Mouse (Mus musculus): ENCODE measurements around the gene Mapt.

Gene Mapt

DNA sequence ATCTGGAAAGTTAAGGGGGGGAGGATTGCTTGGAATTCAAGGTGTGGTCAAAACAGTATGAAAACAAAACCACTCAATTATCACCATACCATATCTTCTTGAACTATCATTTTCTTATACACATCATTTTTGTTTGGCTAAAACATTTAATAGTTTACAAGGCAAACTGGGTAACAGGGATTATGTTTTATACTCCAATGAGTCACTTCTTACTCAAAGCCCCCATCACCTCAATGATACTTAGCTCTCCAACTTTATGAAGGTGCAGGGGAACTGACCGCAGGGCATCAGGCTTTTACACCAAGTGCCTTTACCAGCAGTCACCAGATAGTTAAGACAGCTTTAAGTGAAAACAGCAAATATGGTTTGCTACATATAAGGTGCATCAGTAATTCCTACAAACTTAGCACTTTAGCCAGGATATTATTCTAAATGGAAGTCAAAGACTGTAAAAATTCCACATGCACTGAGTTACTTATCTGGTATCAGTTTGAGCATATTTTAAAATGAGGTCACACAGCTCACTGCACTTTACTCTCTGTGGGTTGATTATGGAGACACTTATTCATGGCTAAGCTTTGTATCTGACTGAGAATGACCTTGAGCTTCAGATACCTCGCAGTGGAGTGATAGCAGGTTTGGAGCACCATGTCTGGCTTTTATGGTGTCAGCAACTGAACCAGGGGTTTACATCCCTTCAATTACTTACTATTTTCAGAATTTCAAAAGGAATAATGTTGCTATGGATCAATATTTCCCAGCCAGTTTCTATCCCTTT, 132.8 kb downstream of the Mapt start:
- in situ Hi-C loops (cut with MboI): no loop called here

DNA sequence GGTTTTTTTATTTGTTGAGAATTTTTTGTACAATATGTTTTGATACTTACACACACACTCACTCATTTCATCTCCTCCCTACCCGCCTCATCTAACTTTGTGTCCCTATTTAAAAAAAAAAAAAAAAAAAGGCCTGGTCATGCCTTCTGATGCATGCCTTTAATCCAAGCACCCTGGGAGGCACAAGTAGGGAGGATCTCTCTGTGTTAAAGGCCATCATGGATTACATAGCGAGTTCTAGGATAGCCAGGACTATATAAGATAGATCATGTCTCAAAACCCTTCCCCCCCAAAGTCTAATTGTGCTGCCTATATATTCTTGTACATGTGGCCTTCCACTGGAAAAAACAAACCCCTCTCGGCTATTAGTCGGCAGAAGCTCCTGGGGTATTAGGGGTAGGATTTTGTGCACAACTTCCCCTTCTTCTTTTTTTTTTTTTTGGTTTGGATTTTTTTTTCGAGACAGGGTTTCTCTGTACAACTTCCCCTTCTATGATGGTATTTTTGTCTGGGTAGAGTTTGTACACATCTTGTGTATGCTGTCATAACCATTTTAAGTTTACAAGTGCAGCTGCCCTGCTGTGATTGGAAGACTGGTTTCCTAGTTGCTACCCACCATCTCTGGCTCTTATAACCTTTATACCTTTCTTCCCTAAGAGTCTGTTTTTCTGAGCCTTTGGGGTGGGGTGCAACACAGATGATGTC, 136.4 kb downstream of the Mapt start:
- in situ Hi-C loops (cut with MboI): no loop called here

GRCm38 (mm10) chr11:104376291-104376690, 145.1 kb downstream of the Mapt start:
- in situ Hi-C loops (cut with MboI): no loop called here

DNA sequence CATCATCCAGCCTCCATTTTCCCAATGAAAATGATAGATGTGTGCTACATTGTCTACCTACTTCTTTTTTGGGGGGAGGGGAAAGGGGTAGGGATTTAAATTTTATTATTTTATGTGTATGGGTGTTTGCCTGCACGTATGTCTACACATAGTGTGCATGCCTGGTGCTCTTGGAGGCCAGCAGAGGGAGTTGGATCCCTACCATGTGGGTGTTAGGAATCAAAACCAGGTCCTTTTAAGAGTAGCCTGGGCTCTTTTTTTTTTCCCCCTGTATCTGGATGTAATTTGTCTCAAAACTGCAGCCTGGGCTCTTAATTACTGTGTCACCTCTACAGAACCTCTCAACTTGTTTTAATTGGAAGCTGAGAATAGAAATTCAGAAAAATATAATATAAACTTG, 148.4 kb downstream of the Mapt start:
- in situ Hi-C loops (cut with MboI): no loop called here

Measured in mature B cell (primary cell).